Mouse (Mus musculus): ENCODE results near the gene Cdc34.

Cdc34 gene

GRCm38 (mm10) chr10:79681591-79682245, at the start of gene Cdc34:
TSS of gene Cdc34 (plus strand) at chr10:79682195.
- peak; percentile 99 for DNase-seq (ENCODE audit: extremely low spot score)

GRCm38 (mm10) chr10:79633006-79633777, 48.8 kb upstream of the Cdc34 start:
- no peak for DNase-seq (ENCODE audit: extremely low spot score)

GRCm38 (mm10) chr10:79636287-79636686, 45.7 kb upstream of the Cdc34 start:
- DNase-seq (ENCODE audit: extremely low spot score), result no peak

- DNase-seq (ENCODE audit: extremely low spot score), result peak; percentile 86
Observed at GRCm38 (mm10) chr10:79637128-79638110, 44.6 kb upstream of the Cdc34 start, which contains the start of gene Shc2. TSS of gene Shc2 (minus strand) at chr10:79637918.

GRCm38 (mm10) chr10:79638486-79639204, 43.4 kb upstream of the Cdc34 start:
- peak; percentile 73 for DNase-seq (ENCODE audit: extremely low spot score)

- no peak for DNase-seq (ENCODE audit: extremely low spot score)
Observed at GRCm38 (mm10) chr10:79645711-79646110, 36.3 kb upstream of the Cdc34 start, which contains the start of gene Odf3l2. TSS of gene Odf3l2 (minus strand) at chr10:79645738.

GRCm38 (mm10) chr10:79649070-79649751, 32.8 kb upstream of the Cdc34 start:
- DNase-seq (ENCODE audit: extremely low spot score), result peak; percentile 71

GRCm38 (mm10) chr10:79652789-79653188, 29.2 kb upstream of the Cdc34 start:
- DNase-seq (ENCODE audit: extremely low spot score), result no peak

GRCm38 (mm10) chr10:79654946-79655395, 27.0 kb upstream of the Cdc34 start:
- DNase-seq (ENCODE audit: extremely low spot score), result no peak

GRCm38 (mm10) chr10:79658829-79659228, 23.2 kb upstream of the Cdc34 start:
- no peak for DNase-seq (ENCODE audit: extremely low spot score)

GRCm38 (mm10) chr10:79660298-79660697, 21.7 kb upstream of the Cdc34 start:
- no peak for DNase-seq (ENCODE audit: extremely low spot score)

GRCm38 (mm10) chr10:79661861-79662260, 20.1 kb upstream of the Cdc34 start:
- DNase-seq (ENCODE audit: extremely low spot score), result no peak

GRCm38 (mm10) chr10:79664131-79664665, 17.8 kb upstream of the Cdc34 start, which contains the start of gene Madcam1:
TSS of gene Madcam1 (plus strand) at chr10:79664559.
- peak; percentile 88 for DNase-seq (ENCODE audit: extremely low spot score)

GRCm38 (mm10) chr10:79665051-79665450, 16.9 kb upstream of the Cdc34 start:
- no peak for DNase-seq (ENCODE audit: extremely low spot score)

- DNase-seq (ENCODE audit: extremely low spot score), result no peak
Observed at GRCm38 (mm10) chr10:79666493-79666892, 15.5 kb upstream of the Cdc34 start.

- no peak for DNase-seq (ENCODE audit: extremely low spot score)
Observed at GRCm38 (mm10) chr10:79668076-79668475, 13.9 kb upstream of the Cdc34 start.

GRCm38 (mm10) chr10:79668771-79669575, 13.0 kb upstream of the Cdc34 start, which contains the start of gene Tpgs1:
TSS of gene Tpgs1 (plus strand) at chr10:79669369.
- peak; percentile 97 for DNase-seq (ENCODE audit: extremely low spot score)

- DNase-seq (ENCODE audit: extremely low spot score), result peak; percentile 87
Observed at GRCm38 (mm10) chr10:79669576-79670057, 12.4 kb upstream of the Cdc34 start.
